Mouse (Mus musculus): ENCODE data around the gene Camk1d.

GRCm38 (mm10) chr2:5725028-5725701 lies 10.8 kb upstream of the Camk1d start:
- TF ChIP-seq CTCF (IDR thresholded peaks at IDR 0.05; ENCODE audit: control insufficient read depth, insufficient read depth, low read length), result no peak
- TF ChIP-seq POLR2A (IDR thresholded peaks at IDR 0.05; ENCODE audit: borderline replicate concordance, control insufficient read depth, low read depth, low read length), result no peak

Measured in bone marrow, adult 2 months (tissue).